Mouse (Mus musculus) bone marrow, adult 2 months (tissue): ENCODE measurements around the gene Car14. TPM values are rescaled to one million over a fixed set of nuclear protein-coding genes. Genes with fewer than 3 reads are reported as not detected.

Experiments used
- H3K27ac ChIP-seq: fragments of 200-500 bp; 2 replicates; pipeline ENCODE4 v1.5.1; 2012; ENCODE audit warnings: low read depth, mild to moderate bottlenecking, control low read depth, inconsistent platforms, low read length; ENCODE audit not compliant: control insufficient read depth, poor library complexity, insufficient read depth
- H3K4me1 ChIP-seq: fragments of 200-500 bp; 2 replicates; pipeline ENCODE4 v1.6.1; 2011; ENCODE audit warnings: low read length; ENCODE audit not compliant: control insufficient read depth, insufficient read depth
- H3K4me3 ChIP-seq: fragments of 200-500 bp; replicated peaks from 2 replicates; pipeline ENCODE3; 2011; ENCODE audit warnings: mild to moderate bottlenecking, low read depth, low read length, control low read depth; ENCODE audit not compliant: control insufficient read depth
- CTCF ChIP-seq: fragments of 200-500 bp; IDR thresholded peaks from 2 replicates; pipeline ENCODE4 v1.5.1; 2011; ENCODE audit warnings: low read length, control low read depth; ENCODE audit not compliant: control insufficient read depth, insufficient read depth
- POLR2A ChIP-seq: fragments of 200-500 bp; IDR thresholded peaks from 2 replicates; pipeline ENCODE4 v1.6.1; 2011; ENCODE audit warnings: low read depth, mild to moderate bottlenecking, control low read depth, low read length, borderline replicate concordance; ENCODE audit not compliant: control insufficient read depth
- WGBS: fragments of 180-500 bp; shearing (Covaris S2); methylation state at CpG from one replicate; pipeline ENCODE4 v1.1.7; 2018; 5-methylcytosine and 5-hydroxymethylcytosine counted together
- polyA plus RNA-seq: library from polyadenylated mRNA; stranded (reverse); fragments of >200 nt; gene quantifications from 2 replicates; pipeline ENCODE4 v1.2.4, GENCODE M21; 2011; ENCODE audit warnings: low replicate concordance; ENCODE audit not compliant: missing spikeins, insufficient read depth, insufficient read length

The Car14 gene
- polyA plus RNA-seq, 1 experiment, result not detected

DNA sequence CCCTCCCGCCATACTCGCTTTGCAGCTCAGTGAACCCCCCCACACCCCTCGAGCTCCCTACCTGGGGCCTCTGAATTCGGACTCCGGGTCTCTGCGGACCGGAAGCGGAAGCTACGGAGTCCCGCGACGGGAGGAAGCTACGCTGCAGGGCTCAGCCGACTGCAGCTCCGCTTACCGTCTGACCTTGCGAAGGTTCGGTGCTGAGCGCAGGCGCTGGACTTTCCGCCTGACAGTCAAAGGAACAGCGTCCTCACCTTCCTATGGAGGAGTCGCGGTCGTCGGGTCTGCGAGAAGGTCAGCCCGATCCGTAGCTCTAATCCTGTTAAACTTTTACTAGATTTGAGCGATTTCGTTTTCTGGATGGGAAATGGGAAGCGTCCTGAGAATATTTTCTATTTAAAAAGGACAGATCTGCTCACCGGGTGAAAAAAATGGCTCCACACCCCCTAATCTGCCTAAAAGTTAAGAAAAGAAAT is 33.1 kb downstream of the Car14 start, which contains the start of gene Mrps21:
Gene Mrps21, minus strand, starts transcription at position 128 of the 476 bp plus-strand sequence.
- TF ChIP-seq POLR2A, result peak; percentile 92
- TF ChIP-seq CTCF, result no peak
- Histone ChIP-seq H3K4me1 (peaks cover 2% of the 10 kb centered on the region; the same call in 1 of the 2 replicates), H3K4me3 (peak within 1 kb of the TSS; percentile 92), H3K27ac (peak within 1 kb of the TSS; percentile 74)
- WGBS, result under 1% methylated on average over 33 of the region's 33 CpGs

GRCm38 (mm10) chr3:95870976-95871375 is 33.5 kb downstream of the Car14 start:
- WGBS, result 5% methylated on average over 15 of the region's 15 CpGs
- TF ChIP-seq CTCF (no peak), POLR2A (no peak)
- peaks cover 2% of the 10 kb centered on the region; the same call in 1 of the 2 replicates for H3K4me1 ChIP-seq
- peak overlapping the region; percentile 92 for H3K4me3 ChIP-seq
- H3K27ac ChIP-seq, result peak overlapping the region; percentile 74

DNA sequence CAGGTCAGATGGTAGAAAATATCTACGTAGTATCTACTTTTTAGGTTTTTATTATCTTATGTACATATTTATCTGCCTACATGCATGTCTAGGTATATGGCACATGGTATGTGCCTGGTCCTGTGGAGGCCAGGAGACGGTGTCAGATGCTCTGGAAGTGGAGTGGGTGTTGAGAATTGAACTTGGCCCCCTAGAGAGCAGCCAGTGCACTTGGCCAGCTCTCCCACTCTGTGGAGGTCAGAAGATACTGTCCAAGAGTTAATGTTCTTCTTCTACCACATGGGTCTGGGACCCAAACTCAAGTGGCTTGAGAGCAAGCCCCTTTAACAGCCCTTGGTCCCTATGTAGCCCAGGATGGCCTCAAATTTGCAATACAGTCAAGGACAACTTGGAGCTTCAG is 37.1 kb downstream of the Car14 start:
- H3K27ac ChIP-seq, result no peak overlapping the region
- WGBS, result 92% methylated on average over 2 of the region's 2 CpGs
- TF ChIP-seq POLR2A (no peak), CTCF (no peak)
- H3K4me3 ChIP-seq, result no peak overlapping the region
- peaks cover 2% of the 10 kb centered on the region; the same call in 1 of the 2 replicates for H3K4me1 ChIP-seq

GRCm38 (mm10) chr3:95866071-95866470 is 38.4 kb downstream of the Car14 start:
- Histone ChIP-seq H3K4me3 (no peak overlapping the region), H3K27ac (no peak overlapping the region), H3K4me1 (peaks cover 2% of the 10 kb centered on the region; the same call in 1 of the 2 replicates)
- no peak for TF ChIP-seq CTCF
- TF ChIP-seq POLR2A, result no peak
- WGBS, result 94% methylated on average over 5 of the region's 5 CpGs

DNA sequence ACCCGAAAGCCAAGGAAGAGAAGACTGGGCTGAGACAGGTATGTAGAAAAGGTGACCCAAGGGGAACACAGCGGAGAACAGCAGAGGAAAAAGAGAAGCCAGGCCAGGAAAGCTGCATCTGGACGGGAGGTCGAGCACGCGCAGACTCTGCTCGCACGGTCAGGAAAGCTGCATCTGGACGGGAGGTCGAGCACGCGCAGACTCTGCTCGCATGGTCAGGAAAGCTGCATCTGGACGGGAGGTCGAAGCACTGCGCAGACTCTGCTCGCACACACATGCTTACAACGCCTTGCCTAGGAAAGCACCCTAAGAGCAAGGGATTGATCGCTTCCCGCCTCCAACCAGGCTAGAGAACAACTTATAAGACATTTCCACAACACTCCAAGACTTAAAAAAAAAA is 38.9 kb downstream of the Car14 start:
- Histone ChIP-seq H3K4me1 (peaks cover 2% of the 10 kb centered on the region; the same call in 1 of the 2 replicates), H3K27ac (no peak overlapping the region), H3K4me3 (no peak overlapping the region)
- no peak for TF ChIP-seq POLR2A
- 95% methylated on average over 20 of the region's 20 CpGs for WGBS

- WGBS, result 90% methylated on average over 5 of the region's 5 CpGs
- H3K4me3 ChIP-seq, result no peak overlapping the region
- TF ChIP-seq CTCF (no peak), POLR2A (no peak)
Measured at GRCm38 (mm10) chr3:95865050-95865449, 39.4 kb downstream of the Car14 start.

DNA sequence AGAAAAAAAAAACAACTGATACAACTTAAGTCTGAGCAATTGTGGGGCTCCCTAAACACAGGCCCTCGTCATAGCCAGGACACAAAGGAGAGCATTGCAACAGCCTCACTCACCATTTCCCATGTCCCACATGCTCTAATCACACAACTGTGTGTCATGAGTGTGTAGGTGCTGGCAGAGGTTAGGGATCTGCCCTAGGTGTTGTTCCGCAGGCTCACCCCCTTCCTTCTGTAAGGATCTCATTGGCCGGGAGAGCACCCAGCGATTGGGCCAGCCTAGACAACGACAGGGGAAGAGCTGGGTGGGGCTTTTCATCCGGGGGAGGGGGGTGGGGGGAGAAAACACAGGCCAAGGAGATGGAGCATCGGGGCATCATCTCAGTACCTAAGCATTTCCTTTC is 40.9 kb downstream of the Car14 start:
- Histone ChIP-seq H3K4me3 (no peak overlapping the region), H3K4me1 (no peaks in the 10 kb centered on the region), H3K27ac (no peak overlapping the region)
- no peak for TF ChIP-seq POLR2A
- no peak for TF ChIP-seq CTCF
- WGBS, result 78% methylated on average over 7 of the region's 7 CpGs

More at GRCm38 (mm10) chr3:95865050-95865449, 39.4 kb downstream of the Car14 start:
- Histone ChIP-seq H3K27ac (no peak overlapping the region), H3K4me1 (no peaks in the 10 kb centered on the region)

DNA sequence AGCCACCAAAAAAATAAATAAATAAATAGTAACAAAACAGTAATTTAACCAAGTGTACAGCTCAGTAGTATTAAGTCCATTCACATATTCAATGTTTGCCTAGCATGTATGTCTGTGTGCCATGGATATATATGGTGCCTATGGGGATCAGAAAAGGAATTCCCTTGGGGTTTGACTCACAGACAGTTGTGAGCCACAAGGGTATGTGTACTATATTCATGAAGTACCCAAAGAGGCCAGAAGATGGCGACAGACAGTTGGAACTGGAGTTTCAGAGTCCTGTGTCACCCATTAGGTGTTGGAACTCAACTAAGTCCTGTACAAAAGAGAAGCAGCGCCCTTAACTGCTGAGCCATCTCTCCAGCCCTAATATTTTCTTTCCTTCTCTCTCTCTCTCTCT is 42.7 kb downstream of the Car14 start:
- no peaks in the 10 kb centered on the region for H3K4me1 ChIP-seq
- H3K4me3 ChIP-seq, result no peak overlapping the region
- H3K27ac ChIP-seq, result no peak overlapping the region
- WGBS, result 32% methylated on average over 2 of the region's 2 CpGs
- TF ChIP-seq CTCF (peak; percentile 37; the same call in 1 of the 2 replicates), POLR2A (no peak)

GRCm38 (mm10) chr3:95861216-95861615 is 43.3 kb downstream of the Car14 start:
- TF ChIP-seq CTCF (peak; percentile 56), POLR2A (no peak)
- no peaks in the 10 kb centered on the region for H3K4me1 ChIP-seq
- no peak overlapping the region for H3K4me3 ChIP-seq
- WGBS, result 60% methylated on average over 10 of the region's 10 CpGs
- H3K27ac ChIP-seq, result no peak overlapping the region
